Mouse (Mus musculus) activated CD4-positive, CD25-positive, alpha-beta regulatory T cell, adult 4 months (primary cell): ENCODE measurements at regions not wholly inside any gene's neighbourhood (a gene's known extent, or its start where the extent isn't known, plus 50 kb on each side); places are given as distances from the start of the nearest gene placed in this dataset.
A peak's percentile ranks its signal among the peaks of the same experiment; 100 is the strongest.

Experiments used
- ATAC-seq: one replicate; pipeline ENCODE4 v1.8.0; 2017

- ATAC-seq: peak; percentile 49
Observed at GRCm38 (mm10) chrX:136321692-136322091, 51.6 kb downstream of the Bex3 start.

GRCm38 (mm10) chrX:136365809-136366208, 95.8 kb downstream of the Bex3 start:
- no peak for ATAC-seq
